ENCODE assay signal across 8 mouse cellular contexts in genomic region chr2:127248334-127249004, GRCm38 (mm10). TPM values are rescaled to one million over a fixed set of nuclear protein-coding genes. Genes with fewer than 3 reads are reported as not detected.
DNase-seq lines count a peak whose midpoint lies in the region; ATAC-seq and TF ChIP-seq lines count a peak whose summit lies in the region.

No protein-coding gene starts in this region.

- DNase-seq in MEL (ENCODE audit: low read depth, low spot score) = peak; percentile 73
- peak; percentile 59 for DNase-seq in cerebellum, adult 11 months
- peak; percentile 37 to 40 for DNase-seq in layer of hippocampus, postnatal 36 days
- peak; percentile 41 for DNase-seq in right cerebral cortex, adult 18-20 months
- DNase-seq in urinary bladder, adult 2 months (ENCODE audit: low spot score) = peak; percentile 49

- H3K27ac ChIP-seq in MEL (ENCODE audit: control insufficient read depth, low read depth, low read length) (peak overlapping the region; percentile 59), macrophage (peak overlapping the region; percentile 69)
- H3K27ac ChIP-seq in forebrain, embryonic 15.5 days (replicated peaks) = peak overlapping the region; percentile 84
- peak overlapping the region; percentile 87 for H3K27ac ChIP-seq in hindbrain, embryonic 13.5 days

- TF ChIP-seq RAD21 in MEL (IDR thresholded peaks at IDR 0.05; ENCODE audit: low read depth, low read length) = peak; percentile 24

- no peak for TF ChIP-seq POLR2A in MEL (IDR thresholded peaks at IDR 0.05; ENCODE audit: control insufficient read depth in 1 of 2, insufficient read depth in 1 of 2, low read depth in 1 of 2, low read length in 2 of 2, poor library complexity in 1 of 2)

- H3K4me3 ChIP-seq in MEL (ENCODE audit: control insufficient read depth in 1 of 2, insufficient read depth in 1 of 2, low read depth in 2 of 2, low read length in 2 of 2) = peak overlapping the region; percentile 90 to 91
- H3K4me3 ChIP-seq in forebrain, embryonic 15.5 days = peak overlapping the region; percentile 94
- peak overlapping the region; percentile 97 for H3K4me3 ChIP-seq in hindbrain, embryonic 13.5 days
- peak overlapping the region; percentile 95 for H3K4me3 ChIP-seq in macrophage (ENCODE audit: inconsistent target)

- H3K79me2 ChIP-seq in MEL (ENCODE audit: control insufficient read depth, insufficient read depth, low read length, poor library complexity) = peaks cover 22% of the 10 kb centered on the region
- H3K79me2 ChIP-seq in macrophage (ENCODE audit: inconsistent target) = peaks cover 71% of the 10 kb centered on the region

- no peaks in the 10 kb centered on the region for H3K9me3 ChIP-seq in MEL (replicated peaks; ENCODE audit: insufficient read depth, low read length)
- no peaks in the 10 kb centered on the region for H3K9me3 ChIP-seq in forebrain, embryonic 15.5 days
- no peaks in the 10 kb centered on the region for H3K9me3 ChIP-seq in hindbrain, embryonic 13.5 days

- peak; percentile 39 to 41; a peak in 3 of 4 replicates for TF ChIP-seq EP300 in MEL (IDR thresholded peaks at IDR 0.05; ENCODE audit: low read depth in 1 of 2, low read length in 2 of 2)

- peak overlapping the region; percentile 87 for H3K9ac ChIP-seq in MEL (ENCODE audit: control insufficient read depth, low read depth, low read length, poor library complexity, severe bottlenecking)
- H3K9ac ChIP-seq in forebrain, embryonic 15.5 days (replicated peaks) = peak overlapping the region; percentile 86
- H3K9ac ChIP-seq in hindbrain, embryonic 13.5 days = peak overlapping the region; percentile 96

- H3K27me3 ChIP-seq in MEL (ENCODE audit: control insufficient read depth in 1 of 2, insufficient read depth in 2 of 2, low read length in 2 of 2) = no peaks in the 10 kb centered on the region
- H3K27me3 ChIP-seq in forebrain, embryonic 15.5 days = no peaks in the 10 kb centered on the region
- no peaks in the 10 kb centered on the region for H3K27me3 ChIP-seq in hindbrain, embryonic 13.5 days

- ATAC-seq in forebrain, embryonic 15.5 days (replicated peaks) = peak; percentile 67
- peak; percentile 76 for ATAC-seq in hindbrain, embryonic 13.5 days (ENCODE audit: low FRiP score)

- TF ChIP-seq CTCF in MEL (IDR thresholded peaks at IDR 0.05 in 2 of 3, conservative IDR thresholded peaks at IDR 0.05 in 1 of 3; ENCODE audit: control insufficient read depth in 1 of 3, insufficient read depth in 1 of 3, low read depth in 2 of 3, low read length in 3 of 3, poor library complexity in 1 of 3, severe bottlenecking in 1 of 3) = peak; percentile 16 to 59 (median 32); a peak in 3 of 6 replicates

- under 1% methylated on average over 39 of the region's 39 CpGs for WGBS in forebrain, embryonic 15.5 days
- under 1% methylated on average over 39 of the region's 39 CpGs for WGBS in hindbrain, embryonic 13.5 days
- WGBS in macrophage (ENCODE audit: missing documents) = under 1% methylated on average over 36 of the region's 39 CpGs

- peaks cover 2 to 30% of the 10 kb centered on the region in 2 experiments; a peak in 3 of 4 replicates for H3K36me3 ChIP-seq in MEL (ENCODE audit: control insufficient read depth in 1 of 2, insufficient read depth in 2 of 2, low read length in 2 of 2)
- H3K36me3 ChIP-seq in forebrain, embryonic 15.5 days = peaks cover 26% of the 10 kb centered on the region
- peaks cover 45% of the 10 kb centered on the region for H3K36me3 ChIP-seq in hindbrain, embryonic 13.5 days
- peaks cover 18% of the 10 kb centered on the region for H3K36me3 ChIP-seq in macrophage (ENCODE audit: inconsistent target)

- peaks cover 22 to 26% of the 10 kb centered on the region in 2 experiments for H3K4me1 ChIP-seq in MEL (ENCODE audit: control insufficient read depth in 1 of 2, insufficient read depth in 2 of 2, low read length in 2 of 2)
- peaks cover 36% of the 10 kb centered on the region for H3K4me1 ChIP-seq in forebrain, embryonic 15.5 days
- H3K4me1 ChIP-seq in hindbrain, embryonic 13.5 days (replicated peaks) = peaks cover 42% of the 10 kb centered on the region

- H3K4me2 ChIP-seq in forebrain, embryonic 15.5 days (replicated peaks) = peak overlapping the region; percentile 95
- H3K4me2 ChIP-seq in hindbrain, embryonic 13.5 days = peak overlapping the region; percentile 87

TF ChIP-seq in MEL, 35 proteins besides CTCF, POLR2A, EP300 and RAD21 (continues in another document):
- TF ChIP-seq KAT2A (conservative IDR thresholded peaks at IDR 0.05; ENCODE audit: low read depth, low read length) = 0 out of 2 replicates have a peak, but pooled peaks have one; percentile 19

RNA-seq across cellular contexts. Expression of gene Tmem127, which starts 0.8 kb away (rescaled TPM):
- total RNA-seq in MEL (2012; rRNA removed) = 8.3 and 10.3 TPM in 2 replicates
- polyA plus RNA-seq in MEL (2012; ENCODE audit: insufficient read depth in 1 of 2, insufficient read length in 2 of 2, low read depth in 1 of 2, low replicate concordance in 2 of 2, missing spikeins in 1 of 2) (10 to 100 TPM in 1 of 2 experiments, not detected in 1; 16.6 TPM), macrophage (2018) (41.4 to 70.2 TPM (median 50.3 TPM) in 3 replicates)
- polyA plus RNA-seq in forebrain, embryonic 15.5 days (2015; fragmentation: Nextera tagmentation; extraction: Ambion mirVana) = 46.4 and 51.0 TPM in 2 replicates
- polyA plus RNA-seq in hindbrain, embryonic 13.5 days (2015; fragmentation: Nextera tagmentation; extraction: Ambion mirVana) = 49.0 TPM in 2 replicates
- total RNA-seq in layer of hippocampus, postnatal 36 days (2021) = 10 to 100 TPM; 74.8 to 80.4 TPM
- total RNA-seq in macrophage (2018; cell fraction: chromatin; rRNA removed) = 10 to 100 TPM; 22.0 to 57.3 (median 36.0) TPM
- total RNA-seq in macrophage (2018; cell fraction: cytosol; rRNA removed) = 10 to 100 TPM; 49.5 to 72.8 (median 64.1) TPM
- total RNA-seq in macrophage (2018; cell fraction: nucleus; rRNA removed) = 100 to 1,000 TPM in 2 of 26 experiments, 10 to 100 TPM in 24; 37.8 to 107 (median 76.3) TPM
- 38.7 and 45.4 TPM in 2 replicates for polyA plus RNA-seq in urinary bladder, adult 2 months (2012; rRNA removed)

RNA-seq across cellular contexts. Expression of gene Ciao1, which starts 0.9 kb away (rescaled TPM):
- 77.8 and 86.3 TPM in 2 replicates for total RNA-seq in MEL (2012; rRNA removed)
- polyA plus RNA-seq in MEL (2012; ENCODE audit: insufficient read depth in 1 of 2, insufficient read length in 2 of 2, low read depth in 1 of 2, low replicate concordance in 2 of 2, missing spikeins in 1 of 2) = 10 to 100 TPM in 1 of 2 experiments, not detected in 1; 83.8 TPM
- polyA plus RNA-seq in forebrain, embryonic 15.5 days (2015; fragmentation: Nextera tagmentation; extraction: Ambion mirVana) = 67.6 and 70.0 TPM in 2 replicates
- 60.7 and 66.8 TPM in 2 replicates for polyA plus RNA-seq in hindbrain, embryonic 13.5 days (2015; fragmentation: Nextera tagmentation; extraction: Ambion mirVana)
- 10 to 100 TPM; 75.7 to 80.4 TPM for total RNA-seq in layer of hippocampus, postnatal 36 days (2021)
- 10 to 100 TPM in 16 of 26 experiments, 1 to 10 TPM in 10; 2.3 to 31.3 (median 14.5) TPM for total RNA-seq in macrophage (2018; cell fraction: chromatin; rRNA removed)
- total RNA-seq in macrophage (2018; cell fraction: cytosol; rRNA removed) = 10 to 100 TPM; 21.7 to 43.0 (median 35.1) TPM
- total RNA-seq in macrophage (2018; cell fraction: nucleus; rRNA removed) = 10 to 100 TPM in 25 of 26 experiments, 1 to 10 TPM in 1; 9.3 to 32.1 (median 18.0) TPM
- 34.0 to 44.5 TPM (median 35.1 TPM) in 3 replicates for polyA plus RNA-seq in macrophage (2018)
- polyA plus RNA-seq in urinary bladder, adult 2 months (2012; rRNA removed) = 62.3 and 68.2 TPM in 2 replicates

RNA-seq across cellular contexts. Expression of gene Stard7, which starts 21.5 kb away (rescaled TPM):
- 87.9 and 88.0 TPM in 2 replicates for total RNA-seq in MEL (2012; rRNA removed)
- polyA plus RNA-seq in MEL (2012; ENCODE audit: insufficient read depth in 1 of 2, insufficient read length in 2 of 2, low read depth in 1 of 2, low replicate concordance in 2 of 2, missing spikeins in 1 of 2) (100 to 1,000 TPM in 1 of 2 experiments, 10 to 100 TPM in 1; 87.7 to 134 TPM), macrophage (2018) (14.5 to 35.9 TPM (median 26.1 TPM) in 3 replicates)
- 94.7 and 99.8 TPM in 2 replicates for polyA plus RNA-seq in forebrain, embryonic 15.5 days (2015; fragmentation: Nextera tagmentation; extraction: Ambion mirVana)
- polyA plus RNA-seq in hindbrain, embryonic 13.5 days (2015; fragmentation: Nextera tagmentation; extraction: Ambion mirVana) = 74.2 and 79.5 TPM in 2 replicates
- total RNA-seq in layer of hippocampus, postnatal 36 days (2021) = 100 to 1,000 TPM; 115 to 122 TPM
- total RNA-seq in macrophage (2018; cell fraction: chromatin; rRNA removed) = 100 to 1,000 TPM in 10 of 26 experiments, 10 to 100 TPM in 16; 51.7 to 346 (median 79.5) TPM
- 10 to 100 TPM; 23.2 to 49.7 (median 28.3) TPM for total RNA-seq in macrophage (2018; cell fraction: cytosol; rRNA removed)
- total RNA-seq in macrophage (2018; cell fraction: nucleus; rRNA removed) = 100 to 1,000 TPM in 5 of 26 experiments, 10 to 100 TPM in 21; 37.1 to 331 (median 70.5) TPM
- 46.6 and 48.7 TPM in 2 replicates for polyA plus RNA-seq in urinary bladder, adult 2 months (2012; rRNA removed)

RNA-seq across cellular contexts. Expression of gene Snrnp200, which starts 40.3 kb away (rescaled TPM):
- total RNA-seq in MEL (2012; rRNA removed) = 114 and 122 TPM in 2 replicates
- polyA plus RNA-seq in MEL (2012; ENCODE audit: insufficient read depth in 1 of 2, insufficient read length in 2 of 2, low read depth in 1 of 2, low replicate concordance in 2 of 2, missing spikeins in 1 of 2) (100 to 1,000 TPM in 1 of 2 experiments, 10 to 100 TPM in 1; 67.5 to 137 TPM), macrophage (2018) (44.6 to 52.3 TPM (median 48.2 TPM) in 3 replicates)
- 57.0 and 59.8 TPM in 2 replicates for polyA plus RNA-seq in forebrain, embryonic 15.5 days (2015; fragmentation: Nextera tagmentation; extraction: Ambion mirVana)
- 51.0 and 53.7 TPM in 2 replicates for polyA plus RNA-seq in hindbrain, embryonic 13.5 days (2015; fragmentation: Nextera tagmentation; extraction: Ambion mirVana)
- 10 to 100 TPM; 90.5 to 91.6 TPM for total RNA-seq in layer of hippocampus, postnatal 36 days (2021)
- 100 to 1,000 TPM in 15 of 26 experiments, 10 to 100 TPM in 11; 43.5 to 149 (median 102) TPM for total RNA-seq in macrophage (2018; cell fraction: chromatin; rRNA removed)
- total RNA-seq in macrophage (2018; cell fraction: cytosol; rRNA removed) = 10 to 100 TPM; 34.9 to 66.8 (median 52.8) TPM
- total RNA-seq in macrophage (2018; cell fraction: nucleus; rRNA removed) = 10 to 100 TPM; 42.4 to 93.0 (median 70.9) TPM
- 53.1 and 59.2 TPM in 2 replicates for polyA plus RNA-seq in urinary bladder, adult 2 months (2012; rRNA removed)

RNA-seq across cellular contexts. Expression of gene 1810024B03Rik, which starts 40.4 kb away (rescaled TPM):
- total RNA-seq in MEL (2012; rRNA removed) = 1.2 and 1.5 TPM in 2 replicates
- polyA plus RNA-seq in MEL (2012; ENCODE audit: insufficient read depth in 1 of 2, insufficient read length in 2 of 2, low read depth in 1 of 2, low replicate concordance in 2 of 2, missing spikeins in 1 of 2) (1 to 10 TPM in 1 of 2 experiments, not detected in 1; 1.9 TPM), macrophage (2018) (0.63 to 1.0 TPM (median 0.79 TPM) in 3 replicates)
- polyA plus RNA-seq in forebrain, embryonic 15.5 days (2015; fragmentation: Nextera tagmentation; extraction: Ambion mirVana) = 1.3 and 1.7 TPM in 2 replicates
- polyA plus RNA-seq in hindbrain, embryonic 13.5 days (2015; fragmentation: Nextera tagmentation; extraction: Ambion mirVana) = 1.7 and 2.0 TPM in 2 replicates
- under 1 TPM; 0.37 to 0.68 TPM for total RNA-seq in layer of hippocampus, postnatal 36 days (2021)
- 1 to 10 TPM in 20 of 26 experiments, under 1 TPM in 6; 0.56 to 8.6 (median 1.9) TPM for total RNA-seq in macrophage (2018; cell fraction: chromatin; rRNA removed)
- total RNA-seq in macrophage (2018; cell fraction: cytosol; rRNA removed) = 1 to 10 TPM in 2 of 26 experiments, under 1 TPM in 24; 0.38 to 1.7 (median 0.74) TPM
- total RNA-seq in macrophage (2018; cell fraction: nucleus; rRNA removed) = 1 to 10 TPM in 16 of 26 experiments, under 1 TPM in 9, not detected in 1; 0.24 to 7.9 (median 1.1) TPM
- 3.3 and 3.5 TPM in 2 replicates for polyA plus RNA-seq in urinary bladder, adult 2 months (2012; rRNA removed)

Comparison
In these comparisons a context has a peak if more than half of its experiments do, and no peak if none do; other contexts are left out.
1. Peak in every context shown above with its lines: DNase-seq, ATAC-seq, H3K4me3 ChIP-seq and H3K27ac ChIP-seq.